ENCODE assay signal across 14 mouse cellular contexts in the genomic region with DNA sequence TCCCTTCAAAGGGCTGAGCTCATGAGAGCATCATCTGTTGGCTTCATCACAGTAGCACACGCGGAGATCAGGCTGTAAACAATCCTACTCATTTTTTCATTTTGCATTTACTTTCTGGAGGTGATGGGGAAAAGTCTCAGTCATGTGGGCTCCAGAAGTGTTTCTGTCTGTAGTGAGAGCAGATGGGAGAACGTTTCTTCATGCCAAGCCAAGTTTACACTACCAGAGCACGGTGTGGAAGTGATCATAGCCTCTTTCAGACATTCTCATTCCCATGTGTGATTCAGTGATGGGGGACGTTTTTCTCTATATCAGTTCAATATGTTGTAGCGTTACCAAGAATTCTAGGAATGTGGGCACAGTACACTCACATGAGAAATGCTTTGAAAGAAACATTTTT. TPM values are rescaled to one million over a fixed set of nuclear protein-coding genes. Genes with fewer than 3 reads are reported as not detected.
DNase-seq lines count a peak whose midpoint lies in the region.
"Had no signal": no experiment of that assay in that cellular context is flagged by ENCODE, and none has a peak within 500 bp of the region (broad histone marks: within the 10 kb centered on the region; RNA-seq: fewer than 3 reads in every experiment).

No protein-coding gene starts in this region.

- intact Hi-C loops in heart, postnatal 10 days (cut with DNase I), result no loop called here

- DNase-seq in frontal cortex, postnatal 36 days (ENCODE audit: low spot score in 2 of 2), result peak; percentile 15 to 41
- no peak for DNase-seq in frontal cortex, postnatal 14 days (ENCODE audit: low spot score in 2 of 2)
- DNase-seq in right cerebral cortex, adult 18-20 months, result peak; percentile 44
- no peak for DNase-seq in right cerebral cortex, postnatal 4 days
- DNase-seq in forelimb bud, embryonic 11.5 days (ENCODE audit: low read depth, low spot score), result peak; percentile 40
- DNase-seq in heart, postnatal 10 days, result no peak
- DNase-seq in kidney, adult 9 months, result no peak
- DNase-seq: cerebellum, postnatal 14 days; heart, adult 11 months; kidney, adult 18-20 months; kidney, postnatal 14 days; layer of hippocampus, postnatal 36 days; liver; liver, postnatal 0 days had no signal

RNA-seq across cellular contexts. Expression of a gene that starts 45.9 kb away (rescaled TPM):
- 10 to 100 TPM; 10.7 to 11.6 TPM for total RNA-seq in heart, postnatal 10 days (2021)

Comparison
In these comparisons a context has a peak if more than half of its experiments do, and no peak if none do; other contexts are left out.
1. DNase-seq: peak in frontal cortex, postnatal 36 days (2 of 2), right cerebral cortex, adult 18-20 months (single experiment) and forelimb bud, embryonic 11.5 days (single experiment); none in frontal cortex, postnatal 14 days (0 of 2), right cerebral cortex, postnatal 4 days (single experiment), heart, postnatal 10 days (0 of 2) and kidney, adult 9 months (single experiment).